Mouse (Mus musculus) G1E-ER4 (cell line): ENCODE measurements at regions not wholly inside any gene's neighbourhood (a gene's known extent, or its start where the extent isn't known, plus 50 kb on each side); places are given as distances from the start of the nearest gene placed in this dataset.

Source experiments
- GATA1 ChIP-seq: IDR thresholded peaks from one replicate; pipeline ENCODE4 v1.8.0; 2012; ENCODE audit warnings: low read length, inconsistent platforms

- TF ChIP-seq GATA1 = no peak
Observed at GRCm38 (mm10) chrX:12287656-12288561, 127.8 kb upstream of the Bcor start.

GRCm38 (mm10) chrX:12288562-12289117 is 128.5 kb upstream of the Bcor start:
- TF ChIP-seq GATA1 = no peak

GRCm38 (mm10) chrX:12293146-12293545 is 133.0 kb upstream of the Bcor start:
- no peak for TF ChIP-seq GATA1

GRCm38 (mm10) chrX:12294452-12294851 is 134.3 kb upstream of the Bcor start:
- no peak for TF ChIP-seq GATA1

- no peak for TF ChIP-seq GATA1
Observed at GRCm38 (mm10) chrX:12294941-12295340, 134.8 kb upstream of the Bcor start.

GRCm38 (mm10) chrX:12296264-12297053 is 136.3 kb upstream of the Bcor start:
- peak; percentile 87 for TF ChIP-seq GATA1

- no peak for TF ChIP-seq GATA1
Observed at GRCm38 (mm10) chrX:12298609-12299008, 138.5 kb upstream of the Bcor start.

- no peak for TF ChIP-seq GATA1
Observed at GRCm38 (mm10) chrX:12299236-12299635, 139.1 kb upstream of the Bcor start.

- no peak for TF ChIP-seq GATA1
Observed at GRCm38 (mm10) chrX:12304678-12305077, 144.5 kb upstream of the Bcor start.

GRCm38 (mm10) chrX:12306940-12307339 is 146.8 kb upstream of the Bcor start:
- no peak for TF ChIP-seq GATA1

GRCm38 (mm10) chrX:12312534-12312933 is 152.4 kb upstream of the Bcor start:
- no peak for TF ChIP-seq GATA1

GRCm38 (mm10) chrX:12315658-12316057 is 155.5 kb upstream of the Bcor start:
- TF ChIP-seq GATA1 = no peak

GRCm38 (mm10) chrX:12318848-12319651 is 158.9 kb upstream of the Bcor start:
- no peak for TF ChIP-seq GATA1

GRCm38 (mm10) chrX:12322453-12322852 is 162.3 kb upstream of the Bcor start:
- TF ChIP-seq GATA1 = no peak

GRCm38 (mm10) chrX:12323268-12323667 is 163.1 kb upstream of the Bcor start:
- no peak for TF ChIP-seq GATA1
